Mouse (Mus musculus) monocyte, adult 5-6 weeks (primary cell): ENCODE measurements around the gene Cryl1. TPM values are rescaled to one million over a fixed set of nuclear protein-coding genes. Genes with fewer than 3 reads are reported as not detected.

ENCODE experiments used
- ATAC-seq: fragments of 153-309, 156-312 bp; replicated peaks from 2 replicates; pipeline ENCODE4 v1.8.0; 2017; ENCODE audit warnings: mild to moderate bottlenecking; ENCODE audit not compliant: low TSS enrichment, insufficient number of reproducible peaks, severe bottlenecking, poor library complexity, low FRiP score
- total RNA-seq: library from RNA; stranded (forward); fragments of 200-1000, 200-491, 200-594 nt; gene quantifications from 3 replicates; pipeline ENCODE4 v1.2.3, GENCODE M21; 2017

Cryl1 gene
- total RNA-seq: 5.0 to 8.0 TPM (median 5.3 TPM) in 3 replicates

DNA sequence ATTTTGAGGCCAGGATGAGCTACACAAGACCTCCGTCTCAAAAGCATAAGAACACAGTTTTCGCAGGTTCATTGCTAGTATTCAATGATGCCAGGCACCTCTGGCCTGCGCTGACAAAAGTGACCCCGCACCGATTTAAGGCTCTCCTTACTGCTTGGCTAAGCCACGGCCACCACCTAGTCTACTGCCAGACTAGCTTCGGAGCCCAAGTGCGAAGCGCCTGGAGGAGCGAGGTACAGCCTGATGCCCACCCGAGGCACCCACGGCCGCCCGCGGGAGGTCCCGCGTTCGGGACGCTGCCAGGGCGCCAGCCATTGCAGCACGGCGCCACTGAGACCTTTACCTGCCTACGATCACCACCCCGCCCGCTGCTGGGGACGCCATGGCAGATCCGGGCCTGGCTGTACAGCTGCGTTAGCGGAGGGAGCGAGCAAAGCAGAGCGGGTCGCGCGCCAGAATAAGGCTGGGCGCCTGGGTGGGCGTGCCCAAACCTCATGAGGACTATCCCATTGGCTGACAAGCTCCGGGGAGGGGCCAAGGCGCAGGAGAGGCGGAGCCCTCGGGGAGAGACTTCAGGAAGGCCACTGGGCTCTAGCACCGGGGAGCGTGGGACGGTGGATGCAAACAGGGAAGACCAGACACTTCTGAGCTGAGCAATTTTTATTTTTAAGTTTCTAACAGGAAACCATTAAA, at the start of gene Cryl1:
Gene Cryl1 (minus strand): TSS at position 465 of the 693 bp plus-strand sequence.
- ATAC-seq: peak; percentile 99

DNA sequence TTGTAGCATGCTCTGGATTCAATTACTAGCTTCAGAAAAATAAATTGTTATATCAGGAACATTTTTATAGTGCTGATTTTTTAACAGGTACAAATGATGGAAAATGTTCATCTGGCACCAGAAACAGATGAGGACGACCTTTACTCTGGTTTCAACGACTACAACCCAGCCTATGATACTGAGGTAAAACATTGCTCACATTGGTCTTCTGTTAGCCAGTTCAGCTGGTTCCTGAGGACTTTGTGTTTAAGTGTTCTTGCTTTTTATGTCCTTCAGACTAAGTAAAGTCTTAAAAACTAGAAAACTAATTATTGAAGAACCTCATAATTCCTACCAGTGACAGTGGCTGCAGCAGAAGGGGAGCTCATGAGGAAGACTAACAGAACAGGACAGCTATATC, 32.1 kb upstream of the Cryl1 start:
- no peak for ATAC-seq

DNA sequence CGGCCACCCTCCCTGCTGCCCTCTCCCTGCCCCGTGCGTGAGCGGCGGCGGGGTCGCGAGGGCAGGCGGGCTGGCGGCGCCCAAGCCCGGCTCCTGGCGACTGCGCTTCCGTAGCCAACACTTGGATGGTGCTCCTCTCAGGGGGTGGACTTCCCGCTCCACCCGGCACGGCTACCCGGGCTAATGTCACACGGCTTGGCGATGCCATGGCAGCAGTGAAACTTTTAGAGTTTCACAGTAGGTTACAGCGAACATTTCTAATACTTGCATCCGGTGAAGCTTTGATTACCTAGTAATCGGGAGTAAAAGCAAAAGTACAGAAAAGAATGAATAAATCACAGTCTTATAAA, 25.9 kb upstream of the Cryl1 start:
- peak; percentile 42; the same call in 1 of the 2 replicates for ATAC-seq

DNA sequence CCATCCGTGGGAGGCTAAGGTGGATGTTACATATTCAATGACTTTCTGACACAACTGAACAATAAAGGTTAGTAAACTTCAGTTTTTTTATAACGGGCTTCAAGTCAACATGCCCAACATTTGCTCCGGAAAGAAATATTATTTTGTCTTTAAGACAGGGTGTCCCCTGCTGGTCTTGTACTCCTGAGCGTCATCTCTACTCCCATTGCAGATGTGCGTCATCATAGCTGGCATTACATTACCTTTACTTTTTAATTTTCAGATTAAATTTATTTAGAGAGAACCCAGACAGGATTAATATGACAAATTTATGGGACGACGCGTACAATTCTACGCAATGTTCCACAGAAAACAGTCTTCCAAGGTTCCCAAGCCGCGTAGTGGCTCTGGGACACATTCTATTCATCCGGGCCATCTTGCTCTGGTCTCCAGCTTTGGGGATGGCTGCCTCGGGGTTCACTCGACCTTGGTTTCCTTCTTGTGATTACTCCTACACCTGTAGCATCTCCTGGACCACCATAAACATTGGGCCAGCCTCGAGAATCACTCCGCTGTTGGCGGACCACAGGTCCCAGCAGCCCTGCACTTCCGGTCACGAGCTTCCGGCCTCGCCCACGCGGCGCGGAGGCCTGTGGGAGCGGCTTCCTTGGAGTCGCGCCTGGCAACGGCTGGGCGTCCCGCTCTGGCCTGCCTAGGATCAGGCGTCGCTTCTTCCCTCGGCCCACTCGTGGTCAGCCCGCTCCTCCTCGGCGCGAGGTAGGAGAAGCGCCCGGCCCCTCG, 25.3 kb upstream of the Cryl1 start, which contains the start of gene Ift88:
Gene Ift88 (plus strand): TSS at position 631 of the 780 bp plus-strand sequence.
- peak; percentile 96 for ATAC-seq

DNA sequence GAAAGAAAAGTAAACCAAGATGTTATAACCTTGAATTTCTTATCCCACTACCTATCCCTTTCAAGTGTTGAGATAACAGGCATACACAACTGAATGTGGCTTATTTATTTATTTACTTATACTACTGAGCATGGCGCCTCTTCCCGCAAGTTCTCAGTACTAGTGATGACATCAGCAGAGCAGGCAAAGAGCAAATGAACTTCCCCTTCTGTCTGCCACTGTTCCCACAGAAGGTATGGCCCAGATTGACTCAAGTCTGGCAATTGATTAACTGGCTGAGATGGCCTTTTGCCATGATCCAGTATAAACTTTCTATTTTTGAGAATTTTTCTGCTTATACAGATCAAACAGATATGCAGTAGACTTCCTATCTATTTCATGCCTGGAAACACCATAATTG, 18.9 kb upstream of the Cryl1 start:
- no peak for ATAC-seq

DNA sequence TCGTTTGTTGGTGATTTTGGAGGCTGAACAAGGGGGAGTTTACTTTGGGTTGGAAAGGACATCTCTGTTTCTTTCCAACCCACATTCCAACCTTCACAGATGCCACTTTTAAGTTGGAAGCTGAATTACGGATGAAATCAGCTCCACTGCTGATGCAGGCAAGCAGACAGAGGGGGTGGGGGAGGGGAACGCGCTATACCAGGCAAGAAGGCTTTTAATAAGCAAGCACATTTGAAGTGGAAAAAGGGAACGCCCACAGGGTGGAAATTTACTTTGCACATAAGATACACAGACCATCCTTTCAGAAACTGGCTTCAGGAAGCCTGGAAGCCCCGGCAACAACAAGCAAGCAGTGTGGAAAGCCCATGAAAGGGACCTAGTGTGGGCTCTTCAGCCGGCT, 13.8 kb upstream of the Cryl1 start:
- ATAC-seq: no peak

DNA sequence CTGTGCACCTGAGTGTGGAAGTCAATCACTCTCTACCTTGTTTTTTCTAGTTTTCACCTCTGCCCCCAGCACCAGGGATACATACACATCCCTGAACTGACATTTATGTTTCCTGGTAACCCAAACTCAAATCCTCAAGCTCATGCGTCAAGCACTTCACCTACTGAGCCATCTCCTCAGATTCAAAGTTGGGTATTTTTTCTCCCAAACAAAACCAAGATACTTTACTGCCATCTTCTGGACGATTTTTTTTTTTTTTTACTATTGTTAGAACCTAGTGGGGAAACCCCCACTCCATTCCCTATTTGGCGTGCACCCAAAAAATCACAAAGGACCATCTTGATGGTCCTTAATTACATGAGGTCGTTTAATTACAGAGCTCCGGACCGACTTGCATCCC, 10.8 kb upstream of the Cryl1 start:
- no peak for ATAC-seq

DNA sequence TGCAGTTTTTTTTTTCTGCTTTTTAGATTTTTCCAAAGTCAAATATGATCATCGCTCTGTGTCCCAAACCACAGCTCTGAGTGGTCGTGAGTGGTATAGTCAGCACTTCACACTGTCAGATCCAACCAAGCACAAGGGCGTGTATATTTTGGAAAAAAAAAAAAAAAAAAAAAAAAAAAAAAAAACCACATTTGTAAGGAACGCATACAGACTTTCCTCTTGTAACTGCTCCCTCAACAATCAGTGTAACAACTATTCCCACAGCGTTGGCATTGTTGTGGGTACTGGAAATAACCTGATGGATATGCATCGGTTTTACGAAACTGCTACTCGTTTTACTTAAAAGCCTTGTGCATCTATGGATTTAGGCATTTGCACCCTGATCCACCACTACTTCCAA, 9.8 kb upstream of the Cryl1 start:
- ATAC-seq: no peak

DNA sequence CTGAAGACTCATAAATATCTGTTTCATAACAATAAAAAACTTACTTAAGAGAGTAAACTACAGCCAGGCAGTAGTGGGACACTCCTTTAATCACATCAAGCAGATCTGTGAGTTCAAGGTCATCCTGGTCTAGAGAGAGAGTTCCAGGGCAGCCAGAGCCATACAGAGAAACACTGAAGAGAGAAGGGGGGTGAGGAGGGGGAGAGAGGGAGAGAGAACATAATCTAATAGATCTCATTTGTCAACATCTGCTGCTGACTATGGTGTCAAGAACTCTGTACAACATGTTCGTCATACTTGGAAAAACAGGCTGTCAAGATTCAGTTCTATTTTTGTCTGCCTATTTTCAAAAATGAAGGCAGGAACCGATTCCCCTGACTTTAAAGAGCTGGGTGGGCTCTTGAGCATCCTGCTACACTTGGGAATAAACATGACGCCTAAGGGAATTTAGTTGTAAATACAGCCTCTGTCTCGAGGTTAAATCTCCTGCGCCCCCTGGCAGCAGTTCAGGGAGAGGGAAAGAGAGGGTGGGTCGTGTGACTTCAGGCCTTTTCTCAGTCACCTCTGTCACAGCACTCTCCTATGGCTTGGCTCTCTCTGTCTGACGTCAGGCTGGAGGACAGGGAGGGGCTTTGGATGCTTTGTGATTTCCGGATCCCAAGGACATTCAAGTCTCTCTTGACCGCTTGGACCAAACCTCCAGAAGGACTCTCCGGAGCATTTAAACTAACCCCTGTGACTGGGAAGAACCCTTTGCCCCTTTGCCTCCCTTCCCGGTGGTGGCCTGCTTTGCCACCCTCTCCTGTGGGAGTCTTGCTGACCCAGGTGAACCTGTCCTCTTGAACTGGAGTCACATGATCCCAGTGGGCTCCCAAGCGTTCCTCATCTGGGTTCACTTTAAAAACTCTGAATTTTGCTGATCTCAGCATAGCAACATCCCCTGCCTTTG, 9.0 kb upstream of the Cryl1 start:
- no peak for ATAC-seq

DNA sequence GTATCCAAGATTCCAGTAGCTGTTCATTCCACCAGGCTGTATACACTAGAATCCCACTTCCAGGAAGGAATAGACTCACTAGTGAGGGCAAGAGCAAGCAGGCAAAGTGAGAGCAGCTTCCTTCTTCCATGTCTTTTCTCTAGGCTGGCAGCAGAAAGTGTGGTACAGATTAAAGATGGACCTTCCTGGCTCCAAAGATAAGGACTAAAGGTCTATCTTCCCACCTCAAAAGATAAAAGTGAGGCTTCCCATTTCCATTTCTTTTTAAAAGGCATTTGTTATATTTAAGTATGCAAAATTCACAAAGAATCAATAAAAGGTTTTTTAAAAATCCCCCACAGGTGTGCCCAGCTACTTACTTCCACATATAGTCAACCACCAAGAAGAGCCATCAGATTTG, 4.5 kb upstream of the Cryl1 start:
- no peak for ATAC-seq

DNA sequence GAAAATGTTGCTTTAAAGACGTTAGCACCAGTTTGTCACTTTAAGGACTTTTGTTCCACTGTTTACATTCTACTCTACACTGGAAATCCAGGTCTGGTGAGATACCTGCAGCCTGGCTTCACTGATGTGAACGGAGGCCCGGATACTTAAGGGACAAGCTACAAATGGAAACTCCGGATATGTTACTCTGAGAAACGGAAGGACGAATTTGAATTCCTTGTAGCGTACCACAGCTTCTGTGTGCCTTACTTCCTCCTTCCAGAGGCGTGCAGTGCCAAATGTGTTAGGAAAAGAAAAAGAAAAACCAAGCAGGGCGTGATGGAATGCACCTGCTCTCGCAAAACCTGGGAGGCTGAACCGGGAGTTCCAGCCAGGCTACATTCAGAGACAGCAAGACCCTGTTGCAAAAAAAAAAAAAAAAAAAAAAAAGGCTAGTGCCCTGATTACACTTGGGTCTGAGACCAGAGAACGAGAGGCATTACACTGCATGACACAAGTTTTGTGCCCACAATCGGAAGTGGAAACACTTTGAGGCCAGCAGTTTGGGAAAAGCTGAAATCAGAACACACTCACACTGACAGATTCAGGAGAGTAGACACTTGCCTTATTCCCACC, 591 bp upstream of the Cryl1 start:
- 0 out of 2 replicates have a peak, but pooled peaks have one; percentile 51 for ATAC-seq

DNA sequence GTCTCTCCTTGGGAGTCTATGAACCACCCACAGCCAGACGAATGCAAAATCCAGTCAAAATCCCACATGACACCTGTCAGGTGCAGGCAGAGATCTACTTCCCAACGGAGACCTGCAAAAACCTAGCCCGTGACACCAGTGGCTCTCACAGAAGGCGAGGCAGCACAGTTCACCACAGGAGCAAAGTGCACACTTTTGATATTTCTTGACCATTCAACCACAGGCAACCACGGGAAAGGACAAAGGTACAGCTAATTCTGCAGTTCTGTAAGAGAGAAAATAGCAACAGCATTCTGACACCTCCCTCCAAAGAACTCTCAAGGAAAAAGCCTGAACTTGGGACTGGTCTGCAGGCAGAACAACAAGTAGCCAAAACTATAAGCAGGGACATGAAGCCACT, 1.1 kb downstream of the Cryl1 start:
- no peak for ATAC-seq

DNA sequence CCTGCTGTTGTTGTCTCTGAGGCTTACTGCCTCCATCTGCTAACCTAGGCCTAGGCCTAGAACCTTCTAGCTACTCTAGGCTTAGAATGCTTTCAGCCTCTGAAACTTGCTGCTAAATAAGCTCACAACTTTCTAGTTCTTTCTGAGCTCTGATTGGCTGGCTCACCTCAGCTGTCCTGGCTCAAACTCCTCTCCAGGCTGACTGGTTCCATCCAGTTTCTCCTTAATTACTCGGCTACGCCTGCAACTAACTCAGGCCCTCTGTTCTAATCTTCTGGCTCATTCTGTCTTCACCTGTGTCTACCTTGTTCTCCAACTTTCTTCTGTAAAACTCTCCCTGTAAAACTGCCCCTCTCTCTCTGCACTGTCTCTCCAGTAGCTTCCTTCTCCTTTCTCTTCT, 2.9 kb downstream of the Cryl1 start:
- ATAC-seq: no peak

DNA sequence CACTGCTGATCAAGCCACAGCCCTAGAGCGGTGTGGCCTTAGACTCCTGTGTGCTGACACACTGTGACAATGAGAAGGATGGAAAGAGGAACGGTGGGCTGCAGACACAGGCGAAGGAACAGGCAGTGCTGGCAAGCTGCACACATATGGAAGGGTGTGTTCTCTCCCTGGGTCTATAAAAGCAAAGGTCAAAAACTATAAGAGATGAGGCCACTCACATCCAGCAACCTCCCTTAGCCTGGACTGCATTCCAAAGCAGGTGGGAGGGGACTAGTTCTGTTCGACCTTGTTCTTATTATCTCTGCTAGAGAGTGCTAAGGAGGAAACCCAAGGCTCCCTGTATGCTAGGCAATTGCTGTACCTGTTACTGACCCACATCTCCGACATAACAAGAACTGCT, 6.1 kb downstream of the Cryl1 start:
- ATAC-seq: no peak

DNA sequence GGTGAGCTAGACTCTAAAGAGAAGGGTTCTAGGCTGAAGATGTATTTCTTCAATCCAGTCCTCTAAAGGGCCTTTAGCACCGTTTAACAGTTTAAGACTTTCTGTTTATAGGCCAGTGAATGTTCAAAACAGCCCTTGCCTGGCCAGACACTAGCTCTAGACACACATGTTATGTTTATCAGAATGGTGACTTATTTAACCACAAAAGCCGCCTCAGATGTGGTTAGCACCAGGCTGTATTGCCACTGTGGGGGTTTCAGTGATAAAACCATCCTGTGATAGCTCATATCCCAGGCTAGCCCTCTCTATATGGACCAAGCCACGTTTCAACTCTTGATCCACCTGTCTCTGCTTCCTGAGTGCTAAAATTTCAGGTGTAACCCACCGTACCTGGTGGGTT, 6.7 kb downstream of the Cryl1 start:
- ATAC-seq: no peak

DNA sequence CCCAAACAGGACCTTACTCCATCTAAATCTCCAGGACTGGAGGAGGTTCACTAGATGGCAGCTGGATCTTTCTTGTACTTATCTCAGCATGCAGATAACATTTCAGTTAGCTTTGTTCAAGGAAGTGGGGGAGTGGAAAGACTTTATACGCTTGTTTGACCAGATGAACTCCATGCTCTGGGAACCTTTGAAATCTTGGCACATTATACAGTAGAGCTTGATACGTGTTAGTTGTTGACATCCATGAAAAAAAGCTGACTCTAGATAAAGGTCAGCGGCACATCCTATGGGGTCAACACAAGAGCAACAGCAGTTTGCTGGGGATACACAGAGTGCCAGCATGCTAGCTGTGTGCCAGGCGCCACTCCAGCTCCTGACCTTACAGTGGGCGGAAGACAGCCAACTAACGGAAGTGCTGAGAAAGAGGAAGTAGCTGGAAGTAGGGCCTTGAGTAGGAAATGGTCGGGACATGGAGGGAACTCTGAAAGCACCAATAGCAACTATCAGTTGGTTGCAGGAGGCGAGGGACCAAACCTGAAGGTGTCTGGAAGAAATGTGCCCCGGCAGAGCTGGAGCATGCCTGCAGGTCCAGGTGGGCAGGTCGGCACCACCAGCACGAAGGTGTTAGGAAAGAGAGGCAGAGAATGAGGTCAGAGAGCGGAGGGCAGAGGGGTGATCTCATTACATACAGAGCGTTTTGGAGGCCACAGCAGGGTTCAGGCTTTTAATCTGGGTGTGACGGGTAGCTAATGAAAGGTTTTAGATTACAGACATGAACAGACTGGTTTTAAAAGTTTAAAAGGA, 11.4 kb downstream of the Cryl1 start:
- ATAC-seq: peak; percentile 82

DNA sequence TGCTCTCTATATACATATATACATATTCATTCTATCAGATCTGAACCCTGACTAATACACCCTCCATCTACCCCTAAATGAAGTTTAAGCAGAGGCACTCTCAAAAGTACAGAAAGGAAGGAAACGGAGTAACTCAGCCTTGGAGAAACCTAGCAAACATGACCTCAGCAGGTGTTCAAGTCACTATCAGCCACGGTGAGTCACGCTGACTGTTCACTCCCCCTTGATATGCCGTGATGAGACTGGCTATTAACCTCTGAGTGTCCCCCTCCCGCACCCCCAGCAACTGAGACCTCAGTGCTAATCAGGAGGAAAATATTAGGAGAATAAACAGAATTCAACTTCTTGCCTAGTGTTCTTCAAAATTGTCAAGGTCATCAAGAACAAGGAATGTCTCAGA, 12.7 kb downstream of the Cryl1 start:
- no peak for ATAC-seq

DNA sequence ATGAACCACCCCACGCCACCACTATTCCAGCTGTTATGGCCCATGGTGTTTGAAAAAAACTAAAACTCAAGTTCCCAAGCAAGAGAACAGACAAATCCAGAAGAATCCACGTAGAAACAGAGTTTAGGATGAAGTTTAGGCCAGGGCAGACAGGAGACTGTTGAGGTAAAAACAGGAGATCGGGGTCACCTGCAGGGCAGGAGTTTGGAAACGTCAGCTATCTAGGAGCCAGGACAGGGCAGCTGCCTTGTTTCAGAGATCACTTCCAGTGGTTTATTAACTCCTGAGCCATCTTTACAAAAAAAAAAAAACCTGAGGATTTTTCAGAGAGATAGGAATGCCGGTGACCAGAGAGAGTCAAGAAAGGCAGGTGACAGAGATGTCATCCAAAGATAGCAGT, 20.8 kb downstream of the Cryl1 start:
- ATAC-seq: no peak
